Mouse (Mus musculus) stomach, postnatal 0 days (tissue): ENCODE results near the gene Abl2.

ENCODE experiments used
- CTCF ChIP-seq: IDR thresholded peaks from 2 replicates; pipeline ENCODE4 v1.5.1; 2016; ENCODE audit warnings: antibody characterized with exemption, low read depth, mild to moderate bottlenecking, moderate library complexity
- EP300 ChIP-seq: optimal IDR thresholded peaks from 2 replicates; pipeline ENCODE3; 2016; ENCODE audit warnings: antibody characterized with exemption

DNA sequence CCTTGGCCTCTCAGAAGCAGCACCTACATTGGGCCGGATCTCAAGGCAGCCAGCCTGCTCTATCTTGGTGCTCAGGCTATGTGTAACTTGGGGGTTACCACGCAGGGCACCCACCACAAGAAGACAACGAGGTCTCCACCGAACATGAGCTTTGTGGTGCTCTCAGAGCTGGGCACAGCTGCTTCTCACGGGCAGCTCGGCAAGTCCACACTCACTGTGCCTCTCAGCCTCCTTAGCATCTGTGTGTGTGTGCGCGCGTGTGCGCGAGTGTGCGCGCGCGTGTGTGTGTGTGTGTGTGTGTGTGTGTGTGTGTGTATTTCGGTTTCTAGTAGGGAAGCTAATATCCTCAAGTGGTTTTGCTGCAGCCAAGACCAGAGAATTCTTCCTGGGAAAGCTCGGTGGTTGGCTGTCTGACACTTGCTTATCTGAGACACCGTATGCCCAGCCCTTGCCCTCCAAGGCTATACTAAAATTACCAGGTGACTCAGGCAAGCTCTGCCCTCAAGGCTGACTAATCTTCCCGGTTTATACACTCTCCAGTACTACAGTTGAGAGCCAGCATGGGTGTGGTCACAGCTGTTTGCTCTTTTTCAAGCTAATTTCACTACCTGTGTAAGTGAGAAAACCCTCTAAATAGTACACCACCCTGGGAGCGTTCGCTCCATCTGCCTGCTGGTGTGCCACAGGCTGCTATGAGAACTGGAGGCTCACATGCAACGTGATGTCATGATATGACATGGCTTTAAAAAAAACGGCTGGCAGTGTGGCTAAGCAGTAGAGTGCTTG, 108.7 kb downstream of the Abl2 start:
- TF ChIP-seq CTCF (no peak), EP300 (no peak)
